Mouse (Mus musculus) frontal cortex, postnatal 14 days (tissue): ENCODE data around the gene Socs7.
A peak's percentile ranks its signal among the peaks of the same experiment; 100 is the strongest.

Experiments
- DNase-seq, 2 experiments: peaks; one replicate each; pipeline ENCODE4 v3.0.0; 2022; ENCODE audit warnings: low spot score in 2 of 2

Gene Socs7

DNA sequence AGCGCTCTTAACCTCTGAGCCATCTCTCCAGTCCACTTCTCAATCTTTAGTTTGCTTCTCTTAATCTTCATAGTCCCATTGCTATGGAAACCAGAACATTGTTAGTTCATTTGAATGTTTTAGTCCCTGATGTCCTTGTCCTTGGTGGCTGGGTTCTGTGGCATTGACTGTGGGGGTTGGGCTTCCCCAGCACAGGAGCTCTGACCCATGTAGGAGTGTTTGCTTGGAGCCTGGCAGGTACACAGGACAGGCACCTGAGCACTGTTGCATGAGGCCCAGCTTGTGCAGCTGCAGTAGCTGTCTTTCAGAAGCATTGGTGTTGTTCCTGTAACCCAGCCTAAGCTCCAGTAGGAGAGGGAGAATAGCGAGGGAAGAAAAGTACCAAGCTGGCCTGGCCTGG is 25.5 kb downstream of the Socs7 start:
- DNase-seq: no peak

DNA sequence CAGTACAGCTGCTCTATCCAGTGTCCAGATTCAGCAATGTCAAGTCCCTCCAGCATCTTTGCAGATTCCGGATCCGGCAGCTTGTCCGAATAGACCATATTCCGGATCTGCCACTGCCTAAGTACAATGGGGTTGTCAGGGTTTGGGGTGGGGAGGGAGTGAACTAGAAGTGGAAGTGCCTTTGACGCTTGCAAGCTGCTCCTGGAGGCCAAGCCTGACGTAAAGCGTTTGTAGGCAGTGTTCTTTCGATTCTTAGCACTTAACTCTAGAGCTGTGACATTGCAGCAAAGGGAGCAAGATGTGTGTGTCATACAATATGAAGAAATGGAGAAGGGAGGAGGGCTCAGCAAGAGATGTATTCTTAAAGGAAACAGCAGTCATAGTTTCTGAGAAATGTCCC is 26.8 kb downstream of the Socs7 start:
- DNase-seq: no peak

DNA sequence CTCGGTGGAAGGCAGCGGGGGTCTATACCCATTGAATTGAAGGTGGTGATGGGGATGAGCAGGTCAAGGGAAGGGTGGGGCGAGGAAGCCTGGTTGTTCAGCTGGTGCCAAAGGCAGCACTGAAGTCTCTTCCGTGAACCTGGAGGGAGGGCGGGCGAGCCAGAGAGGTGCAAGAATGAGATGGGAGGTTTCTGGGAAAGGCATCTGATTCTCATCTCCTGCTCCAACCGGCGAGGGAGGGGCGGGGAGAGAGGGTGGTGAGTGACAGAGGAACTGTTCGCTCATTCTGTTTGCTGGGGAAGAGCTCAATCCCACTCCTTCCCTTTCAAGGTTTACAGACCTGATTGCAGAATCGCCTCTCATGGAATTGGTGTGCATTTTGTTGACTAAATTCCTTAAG is 31.3 kb downstream of the Socs7 start:
- DNase-seq: no peak

DNA sequence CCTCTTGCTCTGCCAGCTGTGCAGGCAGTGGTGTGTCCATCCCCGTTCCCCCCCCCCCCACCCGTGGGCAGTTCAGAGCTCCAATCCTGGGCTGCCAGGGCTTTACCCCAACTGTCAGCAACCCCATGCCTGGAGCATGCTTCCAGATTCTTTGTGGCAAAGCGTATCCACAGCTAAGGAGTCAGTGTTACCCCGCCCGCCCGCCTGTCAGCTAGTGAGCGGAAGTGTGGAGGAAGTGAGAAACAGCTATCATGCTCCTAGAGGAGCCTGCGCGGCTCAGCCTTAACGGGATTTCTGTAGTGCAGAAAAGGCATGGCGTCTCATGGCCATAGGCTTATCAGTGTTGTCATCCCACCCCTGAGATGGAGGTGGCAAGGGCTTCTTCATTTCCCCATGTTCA is 31.8 kb downstream of the Socs7 start:
- peak in 1 of 2 experiments; percentile 61 for DNase-seq

DNA sequence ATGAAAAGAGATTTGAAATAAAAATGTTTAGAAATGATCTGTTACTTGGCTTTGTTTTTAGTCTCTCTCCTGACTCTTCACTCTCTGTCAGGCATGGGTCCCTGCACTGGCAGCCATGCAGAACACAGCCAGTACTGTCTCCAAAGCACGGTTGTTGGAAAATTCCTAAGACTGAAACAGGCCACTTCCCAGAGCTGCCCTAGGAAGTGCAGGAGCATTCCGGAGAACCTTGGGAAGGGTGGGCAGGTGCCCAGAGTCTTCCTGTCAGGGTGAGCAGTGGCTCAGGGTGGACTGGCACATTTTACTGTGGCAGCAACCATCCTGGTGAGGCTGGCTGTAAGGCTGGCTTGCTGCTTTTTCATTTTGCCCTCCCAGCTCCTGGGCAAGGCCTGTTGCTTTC is 36.2 kb downstream of the Socs7 start:
- no peak for DNase-seq

DNA sequence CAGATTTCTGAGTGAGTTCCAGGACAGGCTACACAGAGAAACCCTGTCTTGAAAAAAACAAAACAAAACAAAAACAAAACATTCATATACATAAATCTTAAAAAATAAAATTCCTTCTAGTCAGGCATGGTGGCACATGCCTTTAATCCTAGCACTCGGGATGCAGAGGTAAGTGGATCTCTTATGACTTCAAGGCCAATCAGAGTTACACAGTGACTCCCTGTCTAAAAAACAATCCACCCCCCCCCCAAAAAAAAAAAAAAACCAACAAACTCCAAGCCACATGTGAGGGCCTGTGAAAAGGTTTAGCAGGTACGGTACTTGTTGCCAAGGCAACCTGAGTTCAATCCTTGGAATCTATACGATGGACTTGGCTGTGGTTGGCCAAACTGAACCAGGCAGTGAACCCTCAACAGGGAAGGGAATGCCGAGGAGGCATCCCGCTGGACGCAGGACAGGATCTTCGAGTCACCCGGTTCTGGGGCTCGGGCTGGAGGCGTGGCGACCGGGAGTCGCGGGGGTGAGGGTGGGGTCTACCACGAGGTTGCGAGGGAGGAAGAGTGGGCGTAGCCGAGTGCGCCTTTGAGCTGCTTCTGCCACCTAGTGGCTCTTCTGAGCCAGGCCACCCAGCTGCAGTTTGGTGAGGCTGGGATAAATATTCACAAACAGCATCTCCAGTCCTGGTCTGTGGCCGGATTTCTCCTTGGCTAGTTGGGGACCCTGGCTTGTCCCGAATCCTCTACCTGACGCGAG is 37.8 kb downstream of the Socs7 start:
- DNase-seq: peak; percentile 69 to 77

DNA sequence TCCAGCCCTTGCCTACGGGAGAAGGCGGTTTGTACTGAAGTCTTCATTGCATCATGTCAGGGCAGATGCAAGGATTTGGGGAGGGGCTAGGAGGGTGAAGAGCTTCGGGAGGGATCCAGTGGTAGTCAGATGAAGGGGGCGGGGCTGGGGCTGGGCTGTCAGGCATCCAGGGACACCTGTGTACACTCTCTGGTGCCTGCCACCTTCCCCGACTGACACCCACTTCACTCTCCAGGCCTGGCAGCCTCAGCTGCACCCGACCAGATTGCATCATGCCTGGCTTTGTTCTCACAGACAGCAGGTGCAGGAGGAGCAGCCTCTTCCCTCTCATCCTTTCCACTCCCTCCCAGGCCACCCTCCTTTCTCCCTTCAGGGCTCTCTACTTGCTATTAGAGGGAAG is 38.7 kb downstream of the Socs7 start:
- peak in 1 of 2 experiments; percentile 60 for DNase-seq

DNA sequence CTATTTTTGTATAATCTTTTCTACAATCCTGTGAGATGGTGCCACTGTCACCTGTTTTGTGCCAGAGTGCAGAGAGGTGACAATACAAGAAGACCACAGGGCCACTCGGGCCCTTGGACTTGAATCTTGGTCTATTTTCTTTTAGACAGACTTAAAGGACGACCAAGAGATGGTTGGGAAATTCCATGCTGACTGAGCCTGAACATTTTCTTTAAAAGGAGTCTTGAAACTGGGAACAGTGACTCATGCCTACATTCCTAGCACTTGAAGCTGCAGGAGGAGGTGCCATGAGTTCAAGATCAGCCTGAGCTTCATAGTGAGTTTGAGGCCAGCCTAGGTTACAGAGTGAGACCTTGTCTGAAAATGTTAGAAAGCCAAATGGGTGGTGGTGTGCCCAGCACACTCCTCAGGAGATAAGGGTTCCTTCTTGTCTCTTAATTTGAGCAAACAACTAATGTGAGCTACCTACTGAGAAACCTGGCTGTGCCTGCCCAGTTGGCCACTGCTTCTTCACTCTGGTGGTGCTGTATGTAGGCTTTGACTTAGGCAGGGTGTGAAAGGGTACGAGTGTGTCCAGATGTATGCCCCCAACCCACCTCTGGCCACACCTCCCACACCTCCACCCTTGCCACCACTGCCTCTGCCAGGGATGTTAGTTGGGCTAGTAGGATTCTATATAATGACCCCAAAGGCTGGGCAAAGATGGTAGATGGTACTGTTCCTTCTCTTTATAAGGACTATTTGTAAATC is 39.5 kb downstream of the Socs7 start:
- DNase-seq: no peak

DNA sequence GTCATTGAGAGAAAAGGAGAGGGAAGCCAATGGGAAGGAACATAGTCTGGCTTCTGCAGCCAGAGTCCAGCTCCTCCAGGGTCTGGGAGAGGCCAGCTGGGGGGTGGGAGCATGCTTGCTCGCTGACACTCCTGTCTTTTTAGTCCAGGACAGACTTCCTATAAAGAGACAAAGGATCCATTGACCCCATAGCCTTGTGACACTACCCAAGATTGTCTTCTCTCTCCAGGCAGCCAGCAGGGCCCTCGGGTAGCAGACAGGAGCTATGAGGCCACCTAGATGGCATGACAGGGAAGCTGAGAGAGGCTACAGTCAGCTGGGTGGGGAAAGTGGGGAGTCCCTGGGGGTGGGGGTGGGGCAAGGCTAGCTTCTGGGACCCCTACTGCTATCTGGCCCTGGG is 40.4 kb downstream of the Socs7 start:
- DNase-seq: no peak

DNA sequence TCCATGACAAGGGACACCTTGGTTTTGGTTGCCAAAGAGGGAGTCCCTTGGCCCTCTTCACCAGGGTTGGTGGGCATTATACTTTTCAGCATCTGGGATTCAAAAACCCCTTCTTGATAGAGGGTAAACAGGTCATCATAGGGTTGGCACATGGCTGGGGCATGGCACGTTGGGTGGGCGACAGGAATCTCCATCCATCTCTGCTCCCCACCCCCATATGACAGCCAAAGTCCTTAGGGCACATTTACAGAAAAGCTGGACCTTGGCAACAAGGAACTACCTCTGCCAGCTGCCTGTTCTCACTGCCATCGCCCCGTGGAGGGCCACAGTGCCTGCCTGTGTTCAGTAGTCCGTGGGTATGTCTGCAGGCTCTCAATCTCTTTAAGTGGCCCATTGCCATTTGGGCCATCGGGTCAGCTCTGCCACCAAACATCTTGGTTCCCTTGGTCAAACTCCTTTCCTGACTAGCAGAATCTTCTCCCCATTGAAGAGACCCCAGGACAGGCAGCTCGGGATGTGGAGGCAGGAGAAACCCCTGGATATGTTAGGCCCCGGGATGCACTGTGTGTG is 41.3 kb downstream of the Socs7 start:
- no peak for DNase-seq

DNA sequence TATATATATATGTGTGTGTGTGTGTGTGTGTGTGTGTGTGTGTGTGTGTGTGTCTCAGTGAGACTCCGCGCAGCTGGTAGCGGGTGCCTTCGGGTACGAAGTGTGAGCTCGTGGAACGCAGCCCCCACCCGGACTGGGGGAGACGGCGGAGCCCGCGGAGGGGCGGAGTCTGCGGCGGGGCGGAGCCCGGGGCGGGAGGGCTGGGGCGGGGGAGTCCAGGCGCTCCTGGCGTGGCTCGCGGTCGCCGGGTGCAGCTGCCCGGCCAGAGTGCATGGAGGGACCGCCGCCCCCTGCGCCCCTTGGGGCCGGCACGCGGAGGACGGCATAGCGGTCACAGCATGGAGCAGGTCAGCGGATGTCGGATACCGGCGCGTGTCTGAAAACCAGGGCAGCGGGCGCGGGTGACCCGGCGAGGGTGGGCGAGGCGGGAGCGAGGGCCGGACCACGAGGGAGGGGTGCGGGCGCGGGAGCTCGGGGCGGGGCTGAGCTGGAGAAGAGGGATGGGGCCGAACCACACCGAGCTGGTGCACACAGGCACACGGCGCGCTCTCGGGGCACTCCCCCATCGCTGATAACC is 41.9 kb downstream of the Socs7 start:
- DNase-seq: peak in 1 of 2 experiments; percentile 54

DNA sequence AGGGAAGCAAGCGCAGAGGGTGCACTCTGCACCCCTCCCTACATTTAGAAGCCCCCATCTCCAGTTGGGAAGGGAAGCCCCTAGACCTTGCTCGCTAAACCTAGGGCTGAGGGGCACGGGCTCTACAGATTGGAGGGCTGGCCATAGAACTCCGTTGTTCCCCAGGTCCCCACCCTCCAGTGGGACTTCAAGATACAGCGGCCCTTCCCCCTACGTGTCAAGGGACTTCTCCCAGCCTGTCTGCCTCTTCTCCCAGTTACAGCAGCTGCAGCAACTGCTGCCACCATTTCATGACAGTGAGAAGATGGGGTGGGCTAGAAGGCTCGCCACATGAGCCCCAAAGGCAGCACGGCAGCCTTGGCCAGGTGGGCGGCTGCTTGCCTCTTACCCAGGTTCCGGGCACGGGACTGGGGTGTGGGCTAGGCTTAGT is 42.4 kb downstream of the Socs7 start:
- DNase-seq: no peak

DNA sequence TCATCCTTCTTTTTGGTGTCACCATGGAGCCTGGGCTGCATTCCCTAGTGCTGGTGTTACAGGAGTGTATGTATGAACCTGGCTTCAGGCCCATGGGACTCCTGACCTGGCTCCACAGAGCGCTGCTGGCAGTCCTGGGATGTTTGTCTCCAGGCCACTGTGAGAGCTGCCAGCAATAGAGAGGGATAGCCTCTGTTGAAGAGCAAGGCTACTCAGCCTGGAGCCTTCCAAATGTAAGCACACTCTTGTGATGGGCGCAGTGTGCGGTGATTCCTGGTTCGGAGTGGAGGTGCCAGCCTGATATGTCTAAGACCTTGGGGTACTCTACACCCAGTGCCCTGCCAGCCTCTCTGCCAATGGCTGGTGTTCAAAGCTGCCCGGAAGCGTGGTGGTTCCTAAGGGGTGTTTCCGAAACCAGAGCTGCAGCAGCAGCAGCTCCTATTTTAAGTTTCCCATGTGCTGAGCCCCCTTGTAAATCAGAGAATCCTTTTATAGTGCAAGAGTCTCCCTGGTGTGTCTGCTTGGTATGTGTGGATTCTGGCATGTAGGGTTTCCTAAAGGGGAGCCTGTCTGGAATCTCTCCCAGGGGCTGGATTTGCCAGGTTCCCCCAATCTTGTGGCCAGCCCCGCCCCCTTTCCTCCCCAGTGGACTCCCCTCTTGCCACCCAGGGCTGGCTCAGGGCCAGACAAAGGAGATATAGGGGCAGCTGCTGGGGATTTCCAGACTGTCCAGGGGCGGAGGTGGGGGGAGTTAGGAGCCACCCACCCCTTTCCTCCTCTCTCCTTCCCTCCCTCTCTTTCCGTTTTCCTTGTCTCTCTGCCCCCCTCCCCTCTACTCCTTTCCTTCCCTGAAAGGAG is 44.0 kb downstream of the Socs7 start:
- no peak for DNase-seq

DNA sequence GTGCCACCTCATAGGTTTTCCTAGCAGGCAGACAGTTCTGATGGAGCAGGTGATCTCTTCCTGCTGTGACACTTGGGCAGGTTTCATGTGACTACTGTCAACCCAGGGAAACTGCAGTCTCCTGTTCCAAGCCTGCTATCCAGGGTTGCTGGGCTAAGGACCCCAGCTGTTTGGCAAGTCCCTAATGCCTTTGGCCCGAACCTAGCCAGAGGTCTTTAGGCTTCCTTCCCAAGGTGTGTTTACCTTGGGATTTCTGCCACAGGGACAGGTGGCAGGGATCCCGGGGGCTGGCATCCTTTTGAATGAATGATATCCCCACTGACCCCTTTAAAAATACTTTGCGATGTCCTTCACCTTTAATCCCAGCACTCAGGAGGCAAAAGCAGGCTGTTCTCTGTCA is 45.1 kb downstream of the Socs7 start:
- DNase-seq: no peak

DNA sequence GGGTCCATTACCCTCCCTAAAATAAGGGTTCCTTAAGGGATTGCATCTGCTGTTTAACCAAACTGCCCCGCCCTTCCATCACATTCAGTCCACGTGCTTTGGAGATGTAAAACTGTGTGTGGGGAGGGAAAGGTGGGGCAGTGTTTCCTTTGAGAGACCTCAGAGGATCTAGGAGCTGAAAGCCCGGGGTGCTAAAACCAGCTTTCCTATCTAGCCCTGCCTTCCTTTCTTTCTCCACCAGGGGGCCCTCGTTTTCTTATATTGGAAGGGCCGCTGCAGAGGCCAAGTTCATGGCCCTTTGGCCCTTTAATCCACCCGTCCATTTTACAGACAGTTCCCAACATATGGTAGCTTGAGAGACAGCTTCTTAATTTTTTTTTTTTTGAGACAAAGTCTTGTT is 45.8 kb downstream of the Socs7 start:
- DNase-seq: peak in 1 of 2 experiments; percentile 72

DNA sequence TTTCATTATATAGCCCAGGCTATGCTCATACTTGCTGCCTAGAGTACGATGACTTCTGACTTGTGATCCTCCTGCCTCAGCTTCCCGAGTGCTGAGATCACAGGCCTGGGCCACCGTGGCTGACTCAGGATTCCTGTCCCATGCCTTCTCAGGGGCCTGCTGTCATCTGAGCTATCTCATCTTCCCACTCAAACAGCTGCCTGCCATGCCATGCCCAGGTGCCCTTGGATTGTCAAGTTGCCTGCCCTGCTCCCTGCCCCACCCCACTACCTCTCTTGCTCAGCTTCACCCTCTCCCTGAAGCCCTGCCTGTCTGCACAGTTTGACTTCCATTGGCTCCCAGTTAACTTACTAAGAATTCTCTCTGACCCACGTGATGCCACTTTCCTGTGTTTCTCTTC is 48.6 kb downstream of the Socs7 start:
- no peak for DNase-seq

DNA sequence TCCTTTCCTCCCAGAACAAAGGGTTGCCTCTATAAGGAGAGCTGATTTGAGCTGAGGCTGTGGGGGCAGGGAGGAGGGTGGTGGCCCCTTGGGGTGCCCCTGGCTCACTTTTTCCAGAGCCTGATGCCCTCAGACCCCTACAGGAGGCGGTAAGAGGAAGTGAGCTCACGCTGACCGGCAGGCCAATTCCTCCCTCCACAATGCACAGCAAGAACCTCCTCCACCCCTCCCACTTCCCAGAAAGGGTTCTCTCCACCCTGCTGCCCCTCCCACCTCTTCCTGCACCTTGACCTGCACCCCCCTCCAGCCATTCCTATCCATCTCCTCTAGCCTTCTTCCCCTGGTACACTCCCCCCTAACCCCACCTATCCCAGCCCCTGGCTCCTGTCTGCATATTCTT is 49.8 kb downstream of the Socs7 start:
- no peak for DNase-seq

DNA sequence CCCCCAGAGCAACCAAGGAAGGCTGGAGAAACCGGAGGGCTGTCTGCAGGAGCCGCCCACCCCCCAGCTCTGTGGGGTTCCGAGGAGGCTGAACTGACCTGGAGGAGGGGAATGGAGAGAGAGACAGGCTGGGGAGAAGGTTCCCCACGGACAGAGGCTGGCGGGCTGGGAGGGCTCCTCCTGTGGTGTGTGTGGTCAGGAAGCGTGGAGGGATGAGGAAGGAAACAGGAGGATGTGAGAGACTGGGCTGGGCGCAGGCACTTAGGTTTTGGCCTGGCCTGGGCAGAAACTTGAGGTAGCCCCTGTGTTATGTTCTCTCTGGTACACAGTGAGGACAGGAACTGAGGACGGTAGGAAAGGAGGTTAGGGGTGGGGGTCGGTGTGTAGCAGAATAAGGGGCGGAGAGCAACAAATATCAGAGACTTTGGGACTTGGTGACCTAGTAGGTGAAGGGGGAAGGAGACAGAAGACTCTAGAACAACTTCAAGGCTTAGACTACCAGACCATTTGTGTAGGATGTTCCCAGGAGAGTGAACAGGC is 50.5 kb downstream of the Socs7 start:
- no peak for DNase-seq

DNA sequence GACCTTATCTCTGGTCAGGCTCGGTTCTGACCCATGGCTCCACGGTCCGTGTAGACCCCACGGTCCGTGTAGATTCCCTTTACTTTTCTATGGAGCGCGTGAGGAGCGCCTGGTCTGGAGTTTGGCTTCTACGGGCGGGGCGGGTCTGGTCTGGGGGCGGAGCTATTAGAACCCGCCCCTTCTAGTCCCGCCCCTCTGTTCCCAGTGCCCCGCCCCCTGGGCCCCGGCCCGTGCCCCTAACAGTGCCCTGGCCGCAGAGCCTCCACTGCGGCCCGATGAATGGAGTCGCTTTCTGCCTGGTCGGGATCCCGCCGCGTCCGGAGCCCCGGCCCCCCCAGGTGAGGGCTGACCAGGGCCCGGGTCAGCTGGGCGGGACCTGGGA is 53.0 kb downstream of the Socs7 start, which contains the start of gene Arhgap23:
Gene Arhgap23, plus strand, starts transcription at position 204 of the 382 bp plus-strand sequence.
- DNase-seq: no peak

DNA sequence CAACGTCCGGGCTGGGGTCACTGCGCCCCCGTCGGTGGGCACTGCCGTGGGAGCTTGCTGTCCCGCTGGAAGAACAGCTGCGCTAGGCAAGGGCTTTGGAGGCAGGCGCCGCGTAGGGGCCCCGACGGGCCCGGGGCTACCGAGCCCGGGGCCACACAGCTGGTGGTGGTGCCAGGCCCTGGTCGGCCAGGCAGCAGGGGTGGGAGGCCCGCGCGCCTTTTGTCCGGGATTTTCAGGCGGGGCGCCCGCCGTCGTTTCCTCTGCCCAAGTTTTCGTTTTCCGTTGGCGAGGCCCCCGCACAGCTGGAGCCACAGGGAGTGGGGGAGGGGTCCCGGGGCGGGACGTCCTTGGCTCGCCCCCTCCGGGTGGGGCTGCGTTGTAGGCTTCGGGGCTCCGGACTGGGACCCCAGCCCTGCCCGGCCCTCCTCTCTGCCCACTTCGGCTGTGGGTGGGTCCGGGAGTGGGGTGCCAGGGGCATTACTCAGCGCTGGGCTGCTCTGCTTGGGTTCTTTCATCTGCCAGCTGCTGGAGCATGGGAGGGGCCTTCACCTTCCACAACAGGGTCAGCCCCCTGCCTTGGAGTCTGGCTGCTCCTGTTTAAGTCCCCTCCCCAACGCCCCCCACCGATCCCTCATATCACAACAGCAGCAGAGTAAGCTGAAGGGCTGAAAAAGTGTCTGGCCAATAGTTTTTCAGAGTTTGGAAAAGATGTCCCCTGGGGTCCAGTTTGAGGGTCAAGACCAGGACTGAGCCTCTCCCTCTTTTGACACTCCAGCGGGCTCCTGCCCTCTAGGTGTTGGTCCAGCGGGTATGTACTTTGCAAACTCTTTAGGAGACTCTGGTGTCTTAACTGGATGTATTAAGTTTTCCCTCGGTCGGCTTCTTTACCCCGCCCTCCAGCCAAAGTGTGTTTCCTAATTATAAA is 53.6 kb downstream of the Socs7 start:
- no peak for DNase-seq
